ENCODE assay signal across 18 mouse cellular contexts in genomic region chr10:41546396-41547165, GRCm38 (mm10). TPM values are rescaled to one million over a fixed set of nuclear protein-coding genes. Genes with fewer than 3 reads are reported as not detected.
A peak's percentile ranks its signal among the peaks of the same experiment; 100 is the strongest.
DNase-seq lines count a peak whose midpoint lies in the region; ATAC-seq and TF ChIP-seq lines count a peak whose summit lies in the region.
"Had no signal": no experiment of that assay in that cellular context is flagged by ENCODE, and none has a peak within 500 bp of the region (broad histone marks: within the 10 kb centered on the region; RNA-seq: fewer than 3 reads in every experiment).

No protein-coding gene starts in this region.

- no peak overlapping the region for H3K4me2 ChIP-seq in liver, embryonic 11.5 days
- H3K4me2 ChIP-seq: forebrain, embryonic 12.5 days; midbrain, embryonic 11.5 days had no signal

- peaks cover 4% of the 10 kb centered on the region for H3K9me3 ChIP-seq in liver, embryonic 11.5 days (ENCODE audit: control insufficient read depth, low read length)

- TF ChIP-seq POLR2A in liver, adult 2 months (IDR thresholded peaks at IDR 0.05; ENCODE audit: extremely low read depth, insufficient read depth, low read length) = no peak

- H3K27ac ChIP-seq in gastrocnemius, adult 2 months = no peak overlapping the region
- H3K27ac ChIP-seq in liver, adult 2 months (replicated peaks; ENCODE audit: insufficient read depth, low read depth, low read length) = no peak overlapping the region
- no peak overlapping the region for H3K27ac ChIP-seq in liver, embryonic 11.5 days (ENCODE audit: low read depth, low read length)
- H3K27ac ChIP-seq: forebrain, embryonic 12.5 days; liver, embryonic 14.5 days had no signal

- peak; percentile 54 for DNase-seq in gastrocnemius, adult 2 months
- no peak for DNase-seq in gastrocnemius, postnatal 36 days
- DNase-seq in liver, adult 2 months (ENCODE audit: extremely low read depth, low read depth, low spot score) = peak; percentile 56
- no peak for DNase-seq in liver, embryonic 11.5 days (ENCODE audit: low spot score)
- DNase-seq in kidney, adult 18-20 months = peak; percentile 72
- DNase-seq in kidney, postnatal 25 days = peak; percentile 81 to 91
- DNase-seq in Muller cell, postnatal 12 days (ENCODE audit: inconsistent ontology term) = no peak
- no peak for DNase-seq in B cell, adult 2 months
- DNase-seq: heart, postnatal 10 days; lung, postnatal 14 days; right cerebral cortex, postnatal 14 days; thymus, adult 2 months had no signal

- no peak overlapping the region for H3K4me3 ChIP-seq in gastrocnemius, adult 2 months
- H3K4me3 ChIP-seq in liver, adult 2 months (ENCODE audit: insufficient read depth, low read depth, low read length) = no peak overlapping the region
- H3K4me3 ChIP-seq in liver, embryonic 11.5 days (ENCODE audit: low read depth, low read length) = no peak overlapping the region
- H3K4me3 ChIP-seq: forebrain, embryonic 12.5 days had no signal

- H3K36me3 ChIP-seq in liver, adult 2 months (ENCODE audit: control insufficient read depth, insufficient read depth, low read length) = no peaks in the 10 kb centered on the region
- H3K36me3 ChIP-seq in liver, embryonic 11.5 days (ENCODE audit: control insufficient read depth, insufficient read depth, low read length) = no peaks in the 10 kb centered on the region
- H3K36me3 ChIP-seq: forebrain, embryonic 12.5 days had no signal

- 69% methylated on average over 13 of the region's 13 CpGs for WGBS in liver, adult 2 months
- WGBS in liver, embryonic 11.5 days = 63% methylated on average over 13 of the region's 13 CpGs

- intact Hi-C loops in gastrocnemius, adult 2 months (cut with DNase I) = no loop called here
- intact Hi-C loops in gastrocnemius, postnatal 36 days (cut with DNase I) = no loop called here

- TF ChIP-seq CTCF in gastrocnemius, adult 2 months (IDR thresholded peaks at IDR 0.05) = no peak
- no peak for TF ChIP-seq CTCF in liver, adult 2 months (IDR thresholded peaks at IDR 0.05; ENCODE audit: low read depth, low read length)

- H3K79me2 ChIP-seq in liver, adult 2 months (ENCODE audit: control insufficient read depth, insufficient read depth, low read length) = no peaks in the 10 kb centered on the region

- no peak for ATAC-seq in liver, embryonic 11.5 days (replicated peaks; ENCODE audit: low FRiP score)
- ATAC-seq: inflammation-experienced regulatory T-cells, adult 6 months had no signal

- no peaks in the 10 kb centered on the region for H3K27me3 ChIP-seq in liver, adult 2 months (ENCODE audit: control insufficient read depth, insufficient read depth, low read length)
- H3K27me3 ChIP-seq in liver, embryonic 11.5 days (replicated peaks; ENCODE audit: control insufficient read depth, insufficient read depth, low read length) = no peaks in the 10 kb centered on the region
- H3K27me3 ChIP-seq: forebrain, embryonic 12.5 days had no signal

- H3K9ac ChIP-seq in liver, adult 2 months (ENCODE audit: low read depth, low read length) = no peak overlapping the region
- H3K9ac ChIP-seq in liver, embryonic 11.5 days (ENCODE audit: low read depth, low read length) = no peak overlapping the region
- H3K9ac ChIP-seq: forebrain, embryonic 12.5 days; liver, embryonic 14.5 days had no signal

- H3K4me1 ChIP-seq in liver, adult 2 months (ENCODE audit: control insufficient read depth, insufficient read depth, low read length) = peaks cover 6% of the 10 kb centered on the region
- H3K4me1 ChIP-seq in liver, embryonic 11.5 days (replicated peaks; ENCODE audit: control insufficient read depth, insufficient read depth, low read length) = peaks cover 5% of the 10 kb centered on the region; the same call in 1 of the 2 replicates

RNA-seq across cellular contexts. Expression of gene Cd164, which starts 27.4 kb away (rescaled TPM):
- total RNA-seq in gastrocnemius, adult 2 months (2021) = 100 to 1,000 TPM; 133 to 157 TPM
- 100 to 1,000 TPM; 122 to 130 TPM for total RNA-seq in gastrocnemius, postnatal 36 days (2021)
- 139 and 155 TPM in 2 replicates for total RNA-seq in liver, adult 2 months (2014; rRNA removed)
- polyA plus RNA-seq in liver, adult 2 months (2012; rRNA removed) = 161 and 182 TPM in 2 replicates
- polyA plus RNA-seq in liver, embryonic 11.5 days (2014; fragmentation: Nextera tagmentation; extraction: Ambion mirVana) = 122 and 142 TPM in 2 replicates

RNA-seq across cellular contexts. Expression of gene Ppil6, which starts 56.3 kb away (rescaled TPM):
- total RNA-seq in gastrocnemius, adult 2 months (2021) = not detected
- not detected for total RNA-seq in gastrocnemius, postnatal 36 days (2021)
- 0.94 and 1.1 TPM in 2 replicates for total RNA-seq in liver, adult 2 months (2014; rRNA removed)
- polyA plus RNA-seq in liver, adult 2 months (2012; rRNA removed) = 0.09 and 0.26 TPM in 2 replicates
- polyA plus RNA-seq in liver, embryonic 11.5 days (2014; fragmentation: Nextera tagmentation; extraction: Ambion mirVana) = 0.25 TPM in 1 of 2 replicates, not detected in the other
- total RNA-seq: gastrocnemius, postnatal 4 days; MEL had no signal
- polyA plus RNA-seq: inflammation-experienced regulatory T-cells, adult 6 months; liver, embryonic 14.5 days had no signal

RNA-seq across cellular contexts. Expression of gene Smpd2, which starts 56.4 kb away (rescaled TPM):
- 10 to 100 TPM; 11.1 TPM for total RNA-seq in gastrocnemius, adult 2 months (2021)
- 10 to 100 TPM; 10.7 to 11.4 TPM for total RNA-seq in gastrocnemius, postnatal 36 days (2021)
- 29.3 and 30.8 TPM in 2 replicates for total RNA-seq in liver, adult 2 months (2014; rRNA removed)
- 47.6 and 51.5 TPM in 2 replicates for polyA plus RNA-seq in liver, adult 2 months (2012; rRNA removed)
- 21.8 and 25.3 TPM in 2 replicates for polyA plus RNA-seq in liver, embryonic 11.5 days (2014; fragmentation: Nextera tagmentation; extraction: Ambion mirVana)

Comparison
In these comparisons a context has a peak if more than half of its experiments do, and no peak if none do; other contexts are left out.
1. DNase-seq: peak in gastrocnemius, adult 2 months (single experiment), liver, adult 2 months (single experiment), kidney, adult 18-20 months (single experiment) and kidney, postnatal 25 days (2 of 2); none in gastrocnemius, postnatal 36 days (0 of 2), liver, embryonic 11.5 days (single experiment), Muller cell, postnatal 12 days (single experiment) and B cell, adult 2 months (0 of 2).